Mouse (Mus musculus) bone marrow macrophage, adult 2 months (primary cell): ENCODE results near the gene C330021F23Rik.

Experiments
- CTCF ChIP-seq: IDR thresholded peaks from 2 replicates; pipeline ENCODE4 v1.5.1; 2012; ENCODE audit warnings: low read depth, mild to moderate bottlenecking, low read length, moderate library complexity
- POLR2A ChIP-seq: IDR thresholded peaks from 2 replicates; pipeline ENCODE4 v1.6.1; 2012; ENCODE audit warnings: mild to moderate bottlenecking, low read depth, low read length, borderline replicate concordance

GRCm38 (mm10) chr8:3598054-3598453, 30.3 kb downstream of the C330021F23Rik start:
- TF ChIP-seq POLR2A = no peak
- no peak for TF ChIP-seq CTCF
